Mouse (Mus musculus): ENCODE data around the gene Gyg.

- no peak for TF ChIP-seq CTCF (IDR thresholded peaks at IDR 0.05; ENCODE audit: low read depth, low read length)
- no peak for TF ChIP-seq TAL1 (conservative IDR thresholded peaks at IDR 0.05; ENCODE audit: low read depth, low read length)
- TF ChIP-seq GATA1 (IDR thresholded peaks at IDR 0.05; ENCODE audit: borderline replicate concordance, low read length): no peak
Observed at GRCm38 (mm10) chr3:20133745-20134144, 21.4 kb downstream of the Gyg start.

Measured in G1E (cell line).